Mouse (Mus musculus) testis, adult 2 months (tissue): ENCODE measurements at regions not wholly inside any gene's neighbourhood (a gene's known extent, or its start where the extent isn't known, plus 50 kb on each side); places are given as distances from the start of the nearest gene placed in this dataset.

Experiments
- CTCF ChIP-seq: fragments of 200-500 bp; IDR thresholded peaks from 2 replicates; pipeline ENCODE4 v1.5.1; 2012; ENCODE audit warnings: low read depth, mild to moderate bottlenecking, inconsistent platforms, low read length, moderate library complexity; ENCODE audit not compliant: control insufficient read depth, insufficient read depth, insufficient replicate concordance
- POLR2A ChIP-seq: fragments of 200-500 bp; IDR thresholded peaks from 2 replicates; pipeline ENCODE4 v1.6.1; 2012; ENCODE audit warnings: low read depth, mild to moderate bottlenecking, inconsistent platforms, low read length, moderate library complexity; ENCODE audit not compliant: control insufficient read depth

DNA sequence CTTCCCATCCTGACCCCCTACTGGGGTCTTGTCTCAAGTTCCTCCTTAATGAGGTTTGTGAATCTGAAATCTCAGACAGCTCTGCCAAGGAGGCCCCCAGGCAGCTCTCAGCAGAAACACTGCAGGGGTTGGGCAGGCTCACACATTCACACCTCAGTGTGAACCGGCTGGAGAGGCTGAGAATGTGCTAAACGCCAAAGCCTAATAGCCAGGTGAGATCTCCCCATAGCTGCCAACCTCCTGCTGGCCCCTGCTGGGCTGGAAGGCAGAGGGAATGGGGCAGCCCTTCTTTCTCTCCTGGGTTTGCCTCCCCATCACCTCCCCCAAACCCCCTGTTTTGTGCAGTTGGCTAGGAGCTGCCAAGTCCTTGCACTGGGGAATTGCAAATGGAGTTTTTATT lies 81.3 kb upstream of the Gm26897 start:
- no peak for TF ChIP-seq CTCF
- no peak for TF ChIP-seq POLR2A
